Mouse (Mus musculus) thymus, adult 2 months (tissue): ENCODE data around the gene Ank3.

Source experiments
- CTCF ChIP-seq: fragments of 200-500 bp; IDR thresholded peaks from 2 replicates; pipeline ENCODE4 v1.5.1; 2012; ENCODE audit warnings: mild to moderate bottlenecking, control low read depth, low read length, moderate library complexity, borderline replicate concordance; ENCODE audit not compliant: control insufficient read depth, poor library complexity, insufficient read depth; ENCODE audit errors: extremely low read depth
- POLR2A ChIP-seq: fragments of 200-500 bp; IDR thresholded peaks from 2 replicates; pipeline ENCODE4 v1.6.1; 2012; ENCODE audit warnings: mild to moderate bottlenecking, low read length, control low read depth, moderate library complexity; ENCODE audit not compliant: control insufficient read depth, poor library complexity, insufficient read depth; ENCODE audit errors: extremely low read depth

GRCm38 (mm10) chr10:69944845-69945244 is 546.3 kb downstream of the Ank3 start:
- TF ChIP-seq POLR2A (no peak), CTCF (no peak)
